Mouse (Mus musculus): Measurements from ENCODE around the gene Krtap4-2.
"Not testable (repeated sequence)": the region's sequence is repeated elsewhere in the genome, so short reads cannot be mapped to it uniquely, and the experiment has no call there.

The Krtap4-2 gene

GRCm38 (mm10) chr11:99634653-99635134 lies at the start of gene Krtap4-2:
Gene Krtap4-2, minus strand, starts transcription at chr11:99635084.
- H3K27me3 ChIP-seq (ENCODE audit: control insufficient read depth, insufficient read depth, low read length, poor library complexity, severe bottlenecking): no peaks in the 10 kb centered on the region
- no peaks in the 10 kb centered on the region for H3K36me3 ChIP-seq (ENCODE audit: control insufficient read depth, insufficient read depth, low read length, poor library complexity, severe bottlenecking)
- no peak for DNase-seq (ENCODE audit: low read depth, low spot score)

DNA sequence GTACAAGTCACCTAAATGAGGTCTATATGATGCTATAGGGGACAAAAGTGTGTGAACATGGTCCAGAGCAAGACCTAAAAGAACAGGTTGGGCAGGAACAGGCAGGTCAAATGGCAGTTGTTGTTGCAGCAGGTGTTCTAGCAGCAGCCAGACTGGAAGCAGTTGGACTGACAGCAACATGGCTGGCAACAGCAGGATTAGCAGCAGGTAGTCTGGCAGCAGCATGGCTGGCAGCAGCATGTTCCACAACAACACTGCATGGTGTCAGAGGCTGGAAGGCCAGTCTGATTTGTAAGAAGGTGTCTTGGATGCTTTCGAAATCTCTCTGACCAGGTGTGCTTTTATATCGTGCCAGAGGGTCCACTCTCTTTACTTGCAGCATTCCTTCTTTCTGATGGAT lies 48.6 kb upstream of the Krtap4-2 start:
- Histone ChIP-seq H3K36me3 (ENCODE audit: control insufficient read depth, insufficient read depth, low read length, poor library complexity, severe bottlenecking) (no peaks in the 10 kb centered on the region), H3K27me3 (ENCODE audit: control insufficient read depth, insufficient read depth, low read length, poor library complexity, severe bottlenecking) (no peaks in the 10 kb centered on the region)
- no peak for DNase-seq (ENCODE audit: low read depth, low spot score)

GRCm38 (mm10) chr11:99665860-99666259 lies 31.0 kb upstream of the Krtap4-2 start, which contains the start of gene Krtap4-6:
Gene Krtap4-6, minus strand, starts transcription at chr11:99665960.
- Histone ChIP-seq H3K36me3 (ENCODE audit: control insufficient read depth, insufficient read depth, low read length, poor library complexity, severe bottlenecking) (no peaks in the 10 kb centered on the region), H3K27me3 (ENCODE audit: control insufficient read depth, insufficient read depth, low read length, poor library complexity, severe bottlenecking) (no peaks in the 10 kb centered on the region)
- no peak for DNase-seq (ENCODE audit: low read depth, low spot score)

DNA sequence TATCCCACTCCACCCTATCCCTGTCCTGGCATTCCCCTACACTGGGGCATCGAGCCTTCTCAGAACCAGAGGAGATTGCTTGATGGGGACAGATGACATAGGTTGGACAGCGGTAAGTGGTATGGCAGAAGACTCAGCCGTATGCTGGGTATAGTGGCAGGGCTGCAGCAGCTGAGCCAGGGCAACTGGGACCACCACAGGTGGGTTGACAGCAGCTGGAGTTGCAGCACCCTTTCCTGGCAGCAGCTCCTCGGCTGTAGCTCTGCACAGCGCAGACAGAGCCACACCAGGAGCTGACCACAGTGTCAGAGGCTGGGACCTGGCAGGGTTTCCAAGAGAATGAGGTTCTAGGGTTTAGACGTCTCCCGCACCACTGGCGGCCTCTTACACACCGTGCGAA lies 27.9 kb upstream of the Krtap4-2 start:
- H3K27me3 ChIP-seq (ENCODE audit: control insufficient read depth, insufficient read depth, low read length, poor library complexity, severe bottlenecking): no peaks in the 10 kb centered on the region
- no peaks in the 10 kb centered on the region for H3K36me3 ChIP-seq (ENCODE audit: control insufficient read depth, insufficient read depth, low read length, poor library complexity, severe bottlenecking)
- no peak for DNase-seq (ENCODE audit: low read depth, low spot score)

DNA sequence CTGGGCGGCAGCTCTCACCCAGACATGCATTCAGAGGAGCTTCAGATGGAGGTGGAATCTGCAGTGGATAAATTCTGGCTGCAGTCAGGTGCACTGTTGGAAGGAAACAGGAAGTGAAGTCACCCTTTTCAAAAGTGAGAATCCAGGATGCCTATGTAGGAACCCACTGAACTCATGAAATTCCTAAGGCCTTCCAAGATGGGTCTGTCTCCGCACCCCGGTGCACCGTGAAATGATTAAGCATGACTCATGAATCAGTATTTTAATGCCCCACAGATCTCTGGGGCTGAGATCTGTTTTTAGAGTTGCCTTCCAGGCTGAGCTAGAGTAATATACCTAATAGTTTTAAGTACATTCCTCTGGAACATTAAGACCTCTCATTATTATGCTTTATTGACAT lies 24.4 kb upstream of the Krtap4-2 start:
- H3K27me3 ChIP-seq (ENCODE audit: control insufficient read depth, insufficient read depth, low read length, poor library complexity, severe bottlenecking): no peaks in the 10 kb centered on the region
- no peak for DNase-seq (ENCODE audit: low read depth, low spot score)
- no peaks in the 10 kb centered on the region for H3K36me3 ChIP-seq (ENCODE audit: control insufficient read depth, insufficient read depth, low read length, poor library complexity, severe bottlenecking)

GRCm38 (mm10) chr11:99658467-99659010 lies 23.7 kb upstream of the Krtap4-2 start, which contains the start of gene Gm11563:
Gene Gm11563, minus strand, starts transcription at chr11:99658960.
- H3K27me3 ChIP-seq (ENCODE audit: control insufficient read depth, insufficient read depth, low read length, poor library complexity, severe bottlenecking); DNase-seq (ENCODE audit: low read depth, low spot score); H3K36me3 ChIP-seq (ENCODE audit: control insufficient read depth, insufficient read depth, low read length, poor library complexity, severe bottlenecking): not testable (repeated sequence)

- H3K27me3 ChIP-seq (ENCODE audit: control insufficient read depth, insufficient read depth, low read length, poor library complexity, severe bottlenecking): no peaks in the 10 kb centered on the region
- DNase-seq (ENCODE audit: low read depth, low spot score): no peak
- H3K36me3 ChIP-seq (ENCODE audit: control insufficient read depth, insufficient read depth, low read length, poor library complexity, severe bottlenecking): no peaks in the 10 kb centered on the region
These were observed 22.2 kb upstream of the Krtap4-2 start for GRCm38 (mm10) chr11:99657051-99657450.

- H3K27me3 ChIP-seq (ENCODE audit: control insufficient read depth, insufficient read depth, low read length, poor library complexity, severe bottlenecking): no peaks in the 10 kb centered on the region
- DNase-seq (ENCODE audit: low read depth, low spot score): no peak
- no peaks in the 10 kb centered on the region for H3K36me3 ChIP-seq (ENCODE audit: control insufficient read depth, insufficient read depth, low read length, poor library complexity, severe bottlenecking)
These were observed 15.3 kb upstream of the Krtap4-2 start, which contains the start of gene Gm11555 for GRCm38 (mm10) chr11:99650136-99650535. Gene Gm11555, minus strand, starts transcription at chr11:99650236.

GRCm38 (mm10) chr11:99646444-99646843 lies 11.6 kb upstream of the Krtap4-2 start:
- Histone ChIP-seq H3K27me3 (ENCODE audit: control insufficient read depth, insufficient read depth, low read length, poor library complexity, severe bottlenecking) (no peaks in the 10 kb centered on the region), H3K36me3 (ENCODE audit: control insufficient read depth, insufficient read depth, low read length, poor library complexity, severe bottlenecking) (no peaks in the 10 kb centered on the region)
- DNase-seq (ENCODE audit: low read depth, low spot score): no peak

DNA sequence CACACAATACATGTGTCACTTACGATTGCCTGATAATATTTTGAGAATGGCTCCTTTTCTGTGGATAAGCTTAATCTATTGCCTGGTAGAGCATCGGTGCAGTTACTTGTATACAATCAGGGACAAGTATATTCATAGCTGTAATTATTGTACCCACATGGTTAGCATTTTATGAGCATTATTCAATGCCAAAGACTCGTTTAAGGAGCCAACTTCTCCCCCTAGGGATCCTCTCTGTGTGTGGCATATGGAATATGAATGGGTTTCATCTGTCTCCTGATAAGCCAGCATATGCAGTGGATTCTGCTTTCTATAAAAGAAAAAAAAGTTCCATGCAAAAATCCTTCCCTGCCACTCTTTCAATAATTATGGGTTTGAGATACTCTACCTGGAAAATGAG lies 9.5 kb upstream of the Krtap4-2 start:
- no peaks in the 10 kb centered on the region for H3K27me3 ChIP-seq (ENCODE audit: control insufficient read depth, insufficient read depth, low read length, poor library complexity, severe bottlenecking)
- no peaks in the 10 kb centered on the region for H3K36me3 ChIP-seq (ENCODE audit: control insufficient read depth, insufficient read depth, low read length, poor library complexity, severe bottlenecking)
- DNase-seq (ENCODE audit: low read depth, low spot score): no peak

GRCm38 (mm10) chr11:99643635-99644139 lies 8.8 kb upstream of the Krtap4-2 start, which contains the start of gene Krtap4-7:
Gene Krtap4-7, minus strand, starts transcription at chr11:99644089.
- not testable (repeated sequence) for H3K36me3 ChIP-seq (ENCODE audit: control insufficient read depth, insufficient read depth, low read length, poor library complexity, severe bottlenecking); DNase-seq (ENCODE audit: low read depth, low spot score); H3K27me3 ChIP-seq (ENCODE audit: control insufficient read depth, insufficient read depth, low read length, poor library complexity, severe bottlenecking)

DNA sequence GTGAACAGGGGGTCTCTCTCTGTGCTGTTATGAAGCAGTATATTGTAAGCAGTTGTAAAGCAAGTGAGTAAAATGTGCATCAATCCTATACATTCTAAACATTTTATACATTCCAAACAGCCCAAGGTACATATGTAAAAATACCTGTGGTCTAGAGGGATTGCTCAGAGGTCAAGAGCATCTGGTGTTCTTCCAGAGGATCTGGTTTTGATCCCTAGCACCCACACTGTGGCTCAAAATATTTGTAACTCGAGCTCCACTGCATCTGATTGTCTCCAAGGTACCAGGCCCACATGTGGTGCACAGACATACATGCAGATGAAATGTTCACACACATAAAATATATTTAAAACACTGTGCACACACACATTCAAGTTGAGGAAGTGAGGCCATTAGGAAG lies 6.0 kb upstream of the Krtap4-2 start:
- no peak for DNase-seq (ENCODE audit: low read depth, low spot score)
- no peaks in the 10 kb centered on the region for H3K27me3 ChIP-seq (ENCODE audit: control insufficient read depth, insufficient read depth, low read length, poor library complexity, severe bottlenecking)
- no peaks in the 10 kb centered on the region for H3K36me3 ChIP-seq (ENCODE audit: control insufficient read depth, insufficient read depth, low read length, poor library complexity, severe bottlenecking)

- H3K36me3 ChIP-seq (ENCODE audit: control insufficient read depth, insufficient read depth, low read length, poor library complexity, severe bottlenecking): no peaks in the 10 kb centered on the region
- no peak for DNase-seq (ENCODE audit: low read depth, low spot score)
- H3K27me3 ChIP-seq (ENCODE audit: control insufficient read depth, insufficient read depth, low read length, poor library complexity, severe bottlenecking): no peaks in the 10 kb centered on the region
These were observed 2.2 kb upstream of the Krtap4-2 start for GRCm38 (mm10) chr11:99637086-99637485.

GRCm38 (mm10) chr11:99633293-99633692 lies 1.6 kb downstream of the Krtap4-2 start:
- no peaks in the 10 kb centered on the region for H3K36me3 ChIP-seq (ENCODE audit: control insufficient read depth, insufficient read depth, low read length, poor library complexity, severe bottlenecking)
- DNase-seq (ENCODE audit: low read depth, low spot score): no peak
- no peaks in the 10 kb centered on the region for H3K27me3 ChIP-seq (ENCODE audit: control insufficient read depth, insufficient read depth, low read length, poor library complexity, severe bottlenecking)

DNA sequence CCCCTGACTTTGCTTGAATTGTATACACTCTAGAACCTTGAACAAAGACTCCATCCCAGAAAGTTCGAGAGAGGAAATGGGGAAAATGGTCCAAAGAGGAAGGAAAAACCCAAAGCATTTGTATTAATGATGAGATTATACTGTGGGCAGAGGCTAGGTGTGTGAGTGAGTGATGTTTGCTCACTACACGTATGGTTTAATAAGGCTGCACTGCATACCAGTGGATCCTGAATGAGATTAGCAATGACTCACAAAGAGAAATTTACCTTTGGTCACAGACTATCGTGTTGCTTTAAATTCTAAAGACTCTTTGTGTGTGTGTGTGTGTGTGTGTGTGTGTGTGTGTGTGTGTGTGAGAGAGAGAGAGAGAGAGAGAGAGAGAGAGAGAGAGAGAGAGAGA lies 4.0 kb downstream of the Krtap4-2 start:
- H3K27me3 ChIP-seq (ENCODE audit: control insufficient read depth, insufficient read depth, low read length, poor library complexity, severe bottlenecking): no peaks in the 10 kb centered on the region

GRCm38 (mm10) chr11:99628138-99628537 lies 6.7 kb downstream of the Krtap4-2 start, which contains the start of gene Krtap4-1:
Gene Krtap4-1, minus strand, starts transcription at chr11:99628238.
- Histone ChIP-seq H3K27me3 (ENCODE audit: control insufficient read depth, insufficient read depth, low read length, poor library complexity, severe bottlenecking) (no peaks in the 10 kb centered on the region; the same call in 1 of the 2 replicates), H3K36me3 (ENCODE audit: control insufficient read depth, insufficient read depth, low read length, poor library complexity, severe bottlenecking) (no peaks in the 10 kb centered on the region)
- no peak for DNase-seq (ENCODE audit: low read depth, low spot score)

More for the DNA sequence above, 4.0 kb downstream of the Krtap4-2 start:
- no peaks in the 10 kb centered on the region for H3K36me3 ChIP-seq (ENCODE audit: control insufficient read depth, insufficient read depth, low read length, poor library complexity, severe bottlenecking)
- DNase-seq (ENCODE audit: low read depth, low spot score): no peak

Measured in splenic B cell, adult 2 months (primary cell).